Mouse (Mus musculus) limb, embryonic 14.5 days (tissue): ENCODE measurements at regions not wholly inside any gene's neighbourhood (a gene's known extent, or its start where the extent isn't known, plus 50 kb on each side); places are given as distances from the start of the nearest gene placed in this dataset.

Experiments used
- ATAC-seq: fragments of 200-750 bp; cut with Nextera tagmentation; 2 replicates; pipeline ENCODE4 v1.8.0; 2017; ENCODE audit warnings: low read depth, moderate number of reproducible peaks, moderate TSS enrichment; ENCODE audit not compliant: low FRiP score
- DNase-seq: peaks from one replicate; pipeline ENCODE4 v3.0.0-alpha.2; 2015; ENCODE audit warnings: low spot score
- H3K27ac ChIP-seq: fragments of 300-500 bp; sonication (generic); replicated peaks from 2 replicates; pipeline ENCODE4 v1.5.1; 2014; ENCODE audit warnings: low read depth, mild to moderate bottlenecking, low read length, moderate library complexity, mixed read lengths
- H3K27me3 ChIP-seq: fragments of 300-500 bp; sonication (generic); 2 replicates; pipeline ENCODE4 v1.6.1; 2014; ENCODE audit warnings: low read length, mixed read lengths; ENCODE audit not compliant: control insufficient read depth, insufficient read depth
- H3K36me3 ChIP-seq: fragments of 300-500 bp; sonication (generic); 2 replicates; pipeline ENCODE4 v1.6.1; 2014; ENCODE audit warnings: mild to moderate bottlenecking, low read length, moderate library complexity, mixed read lengths; ENCODE audit not compliant: control insufficient read depth, insufficient read depth
- H3K4me1 ChIP-seq: fragments of 300-500 bp; sonication (generic); 2 replicates; pipeline ENCODE4 v1.6.1; 2014; ENCODE audit warnings: antibody characterized with exemption, low read length, mixed read lengths; ENCODE audit not compliant: control insufficient read depth, insufficient read depth
- H3K4me2 ChIP-seq: fragments of 300-500 bp; sonication (generic); replicated peaks from 2 replicates; pipeline ENCODE4 v1.6.1; 2014; ENCODE audit warnings: low read depth, mild to moderate bottlenecking, low read length, moderate library complexity; ENCODE audit not compliant: severe bottlenecking
- H3K4me3 ChIP-seq: fragments of 300-500 bp; sonication (generic); replicated peaks from 2 replicates; pipeline ENCODE4 v1.5.1; 2014; ENCODE audit warnings: low read length
- H3K9ac ChIP-seq: fragments of 300-500 bp; sonication (generic); 2 replicates; pipeline ENCODE4 v1.6.1; 2014; ENCODE audit warnings: mild to moderate bottlenecking, low read depth, low read length, moderate library complexity; ENCODE audit not compliant: severe bottlenecking
- H3K9me3 ChIP-seq: fragments of 300-500 bp; sonication (generic); 2 replicates; pipeline ENCODE4 v1.6.1; 2016; ENCODE audit warnings: low read length; ENCODE audit not compliant: control insufficient read depth
- POLR2A ChIP-seq: fragments of 200-500 bp; IDR thresholded peaks from 2 replicates; pipeline ENCODE4 v1.8.0; 2012; ENCODE audit warnings: inconsistent platforms, mild to moderate bottlenecking, moderate library complexity, borderline replicate concordance; ENCODE audit not compliant: insufficient read depth, insufficient read length; ENCODE audit errors: extremely low read depth
- WGBS: fragments of 180-500 bp; shearing (Covaris S2); extraction: QIAGEN DNeasy Blood & Tissue Kit; methylation state at CpG from one replicate; pipeline ENCODE4 v1.1.7; 2014; 5-methylcytosine and 5-hydroxymethylcytosine counted together

DNA sequence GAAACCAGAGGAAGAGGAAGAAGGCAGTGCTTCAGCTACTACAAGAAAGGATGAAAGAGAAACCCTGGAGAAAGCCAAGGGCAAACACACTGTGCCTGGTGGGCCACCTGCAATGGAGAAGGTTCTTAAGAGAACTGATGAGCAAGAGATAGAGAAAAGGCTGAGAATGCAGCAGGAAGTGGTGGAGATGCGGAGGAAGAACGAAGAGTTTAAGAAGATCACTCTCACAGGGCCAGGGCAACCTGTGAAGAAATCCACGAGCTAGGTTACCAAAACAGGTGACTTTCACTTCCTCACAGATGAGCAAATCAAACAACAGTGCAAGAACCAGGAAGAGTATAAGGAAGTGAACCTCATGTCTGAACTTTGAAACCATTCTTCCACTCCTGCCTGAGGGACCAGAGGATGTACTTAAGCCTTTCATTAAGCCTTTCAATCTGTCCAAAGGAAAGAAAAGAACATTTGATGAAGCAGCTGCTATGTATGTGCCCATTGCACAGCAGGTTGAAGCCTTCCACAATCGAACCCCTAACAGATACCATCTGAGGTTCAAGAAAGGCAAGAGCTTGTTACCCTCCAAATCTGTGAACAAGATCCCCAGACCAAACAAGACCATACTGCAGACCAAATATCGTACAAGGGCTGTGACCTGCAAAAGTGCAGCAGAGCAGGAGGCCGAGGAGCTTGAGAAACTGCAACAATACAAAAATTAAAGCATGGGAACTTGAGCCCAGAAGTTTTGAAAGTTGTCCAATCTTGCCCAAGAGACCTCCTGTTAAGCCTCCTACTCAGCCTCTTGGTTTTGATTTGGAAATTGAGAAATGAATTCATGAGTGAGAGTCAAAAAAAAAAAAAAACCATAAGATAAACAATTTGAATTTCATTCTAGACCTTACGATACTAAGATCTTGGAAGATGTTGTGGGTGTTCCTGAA is 91.6 kb upstream of the Zfp462 start:
- no peak for ATAC-seq
- no peak overlapping the region for H3K27ac ChIP-seq
- no peaks in the 10 kb centered on the region for H3K9me3 ChIP-seq
- H3K36me3 ChIP-seq, result no peaks in the 10 kb centered on the region
- no peak overlapping the region for H3K4me3 ChIP-seq
- no peak overlapping the region for H3K4me2 ChIP-seq
- no peak for DNase-seq
- 91% methylated on average over 7 of the region's 7 CpGs for WGBS
- no peak for TF ChIP-seq POLR2A
- H3K27me3 ChIP-seq, result no peaks in the 10 kb centered on the region
- no peaks in the 10 kb centered on the region for H3K4me1 ChIP-seq
- H3K9ac ChIP-seq, result no peak overlapping the region

DNA sequence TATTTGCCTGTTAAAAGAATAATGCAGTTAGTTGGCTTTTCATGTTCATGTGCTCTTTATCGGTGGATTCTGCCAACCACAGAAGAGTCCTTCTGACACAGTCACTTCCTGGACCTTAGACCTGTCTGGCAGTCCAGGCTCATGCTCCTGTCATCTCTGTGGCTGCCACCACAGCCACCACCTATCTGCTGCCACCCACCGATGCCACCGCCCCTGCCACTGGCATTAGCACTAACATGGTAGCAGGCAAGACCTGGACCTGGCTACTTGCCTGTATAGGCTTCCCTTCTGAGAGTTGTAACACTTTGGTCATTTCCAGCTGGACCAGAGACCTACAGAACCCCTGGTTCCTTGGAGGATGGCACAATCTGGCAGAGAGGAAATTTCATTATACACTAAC is 86.2 kb upstream of the Zfp462 start:
- H3K36me3 ChIP-seq, result no peaks in the 10 kb centered on the region
- ATAC-seq, result no peak
- no peak for DNase-seq
- no peak overlapping the region for H3K27ac ChIP-seq
- no peaks in the 10 kb centered on the region for H3K9me3 ChIP-seq
- no peaks in the 10 kb centered on the region for H3K27me3 ChIP-seq
- WGBS, result 98% methylated on average over 3 of the region's 3 CpGs
- TF ChIP-seq POLR2A, result no peak
- H3K4me2 ChIP-seq, result no peak overlapping the region
- H3K9ac ChIP-seq, result no peak overlapping the region
- H3K4me3 ChIP-seq, result no peak overlapping the region
- H3K4me1 ChIP-seq, result no peaks in the 10 kb centered on the region

DNA sequence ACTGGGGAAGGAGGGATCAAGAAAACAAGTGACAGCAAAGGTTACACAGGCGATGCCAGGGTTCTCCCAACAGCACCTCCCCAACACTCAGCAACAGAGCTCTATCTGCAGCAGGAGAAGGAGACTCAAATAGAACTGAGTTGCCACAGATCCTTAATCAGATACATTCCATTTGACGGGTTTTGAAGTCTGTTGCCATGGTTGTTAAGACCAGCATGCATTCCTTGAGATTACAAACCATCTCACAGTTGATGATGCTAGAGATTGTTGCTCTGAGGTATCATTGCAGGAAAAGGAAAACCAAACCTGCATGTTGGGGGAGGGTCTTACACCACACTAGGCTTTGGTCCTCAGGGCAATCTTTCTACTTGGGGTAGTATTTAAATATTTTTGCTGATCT is 78.8 kb upstream of the Zfp462 start:
- WGBS, result 61% methylated on average over 2 of the region's 2 CpGs
- H3K9ac ChIP-seq, result no peak overlapping the region
- H3K27ac ChIP-seq, result no peak overlapping the region
- no peak for ATAC-seq
- no peak for TF ChIP-seq POLR2A
- H3K4me1 ChIP-seq, result no peaks in the 10 kb centered on the region
- no peaks in the 10 kb centered on the region for H3K9me3 ChIP-seq
- no peak overlapping the region for H3K4me3 ChIP-seq
- no peak overlapping the region for H3K4me2 ChIP-seq
- DNase-seq, result no peak
- H3K36me3 ChIP-seq, result no peaks in the 10 kb centered on the region
- no peaks in the 10 kb centered on the region for H3K27me3 ChIP-seq

DNA sequence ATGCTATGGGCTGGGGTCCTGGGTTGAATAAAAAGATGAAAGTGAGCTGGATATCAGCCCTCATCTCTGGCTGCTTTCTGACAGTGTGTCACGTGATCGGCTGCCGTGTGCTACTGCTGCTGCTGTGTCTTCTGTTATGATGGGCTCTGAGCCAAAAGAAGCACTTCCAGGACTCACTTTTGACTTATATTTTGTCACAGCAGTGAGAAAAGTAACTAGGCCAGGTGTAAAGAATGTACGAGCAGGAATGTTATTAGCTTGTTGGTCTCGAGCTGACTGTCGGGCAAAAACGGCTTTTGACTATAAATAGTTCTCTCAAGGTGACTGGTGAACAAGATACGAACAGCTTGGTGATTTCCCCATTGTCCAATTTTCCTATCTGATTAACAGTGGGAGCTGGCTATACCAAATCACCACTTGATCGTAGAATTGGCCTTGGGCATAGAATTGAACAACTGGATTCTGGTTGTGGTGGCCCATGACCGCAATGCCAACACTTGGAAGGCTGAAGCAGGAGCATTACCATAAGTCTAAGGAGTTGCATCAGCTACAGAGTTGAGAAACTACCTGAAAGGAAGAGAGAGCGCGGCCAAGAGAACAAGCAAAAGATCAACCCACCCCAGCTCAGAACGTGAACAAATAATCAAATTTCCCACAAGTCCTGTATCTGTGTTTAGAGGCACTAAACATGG is 70.6 kb upstream of the Zfp462 start:
- Histone ChIP-seq H3K36me3 (no peaks in the 10 kb centered on the region), H3K27ac (no peak overlapping the region), H3K9ac (no peak overlapping the region), H3K4me2 (no peak overlapping the region), H3K4me3 (no peak overlapping the region), H3K9me3 (no peaks in the 10 kb centered on the region), H3K4me1 (no peaks in the 10 kb centered on the region), H3K27me3 (no peaks in the 10 kb centered on the region)
- ATAC-seq, result no peak
- no peak for DNase-seq
- WGBS, result 84% methylated on average over 13 of the region's 13 CpGs
- no peak for TF ChIP-seq POLR2A

DNA sequence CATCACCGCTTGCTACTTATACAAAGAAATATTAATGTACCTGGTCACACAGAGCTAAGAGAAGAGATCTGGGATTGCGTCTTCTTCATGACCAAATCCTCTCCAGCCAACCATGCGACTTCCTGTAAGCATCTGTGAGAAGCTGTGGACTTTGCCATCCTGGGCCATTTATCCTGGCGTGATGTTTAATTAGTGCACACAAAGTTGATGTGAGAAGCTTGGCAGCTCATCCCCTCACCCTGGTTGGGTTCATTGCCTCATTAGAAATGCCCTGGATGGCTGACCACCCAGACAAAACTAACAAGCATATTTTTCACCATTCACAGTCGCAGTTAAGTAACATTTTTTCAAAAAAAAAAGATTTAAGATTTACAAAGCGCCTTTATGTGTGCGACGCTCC is 69.3 kb upstream of the Zfp462 start:
- no peak for TF ChIP-seq POLR2A
- Histone ChIP-seq H3K4me2 (no peak overlapping the region), H3K9ac (no peak overlapping the region), H3K4me1 (no peaks in the 10 kb centered on the region), H3K27ac (no peak overlapping the region), H3K36me3 (no peaks in the 10 kb centered on the region), H3K27me3 (no peaks in the 10 kb centered on the region), H3K9me3 (no peaks in the 10 kb centered on the region), H3K4me3 (no peak overlapping the region)
- no peak for DNase-seq
- ATAC-seq, result no peak
- WGBS, result 91% methylated on average over 8 of the region's 8 CpGs
